Mouse (Mus musculus): Measurements from ENCODE around the gene F3.

- TF ChIP-seq ZC3H11A (IDR thresholded peaks at IDR 0.05; ENCODE audit: borderline replicate concordance, low read depth, low read length) (no peak), CHD2 (IDR thresholded peaks at IDR 0.05; ENCODE audit: low read depth, low read length) (no peak), MAFK (IDR thresholded peaks at IDR 0.05; ENCODE audit: insufficient read depth, low read depth, low read length) (no peak), ZNF384 (IDR thresholded peaks at IDR 0.05; ENCODE audit: low read depth, low read length) (no peak)
Observed at GRCm38 (mm10) chr3:121699401-121699800, 23.9 kb upstream of the F3 start.
